Mouse (Mus musculus) spleen, adult 12 weeks (tissue): ENCODE measurements around the gene Plin2.
A peak's percentile ranks its signal among the peaks of the same experiment; 100 is the strongest.

Experiments
- DNase-seq: peaks from one replicate; pipeline ENCODE4 v3.0.0; 2022; ENCODE audit warnings: low spot score

Plin2 gene

DNA sequence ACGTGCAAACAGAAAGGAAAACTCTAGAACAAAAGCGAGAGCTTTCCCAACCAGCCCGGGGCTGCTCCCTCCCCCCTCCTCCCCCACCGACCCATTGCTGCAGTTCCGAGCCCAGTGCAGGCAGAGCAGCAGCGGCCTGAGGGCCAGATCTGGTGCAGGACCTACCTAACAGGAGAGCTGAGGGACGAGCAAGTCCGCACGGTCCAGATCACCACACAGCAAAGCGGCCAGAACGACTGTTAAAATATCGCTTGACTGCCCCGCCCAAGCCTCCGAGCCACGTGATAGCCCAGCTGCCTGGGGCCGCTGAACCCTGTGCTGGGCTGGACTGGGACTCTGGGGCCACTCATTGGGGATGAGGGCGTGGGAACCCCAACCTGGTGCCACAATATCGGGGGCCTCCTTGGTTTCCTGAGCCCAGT, at the start of gene Plin2:
Gene Plin2 (minus strand): TSS at position 281 of the 422 bp plus-strand sequence.
- peak; percentile 43 for DNase-seq

DNA sequence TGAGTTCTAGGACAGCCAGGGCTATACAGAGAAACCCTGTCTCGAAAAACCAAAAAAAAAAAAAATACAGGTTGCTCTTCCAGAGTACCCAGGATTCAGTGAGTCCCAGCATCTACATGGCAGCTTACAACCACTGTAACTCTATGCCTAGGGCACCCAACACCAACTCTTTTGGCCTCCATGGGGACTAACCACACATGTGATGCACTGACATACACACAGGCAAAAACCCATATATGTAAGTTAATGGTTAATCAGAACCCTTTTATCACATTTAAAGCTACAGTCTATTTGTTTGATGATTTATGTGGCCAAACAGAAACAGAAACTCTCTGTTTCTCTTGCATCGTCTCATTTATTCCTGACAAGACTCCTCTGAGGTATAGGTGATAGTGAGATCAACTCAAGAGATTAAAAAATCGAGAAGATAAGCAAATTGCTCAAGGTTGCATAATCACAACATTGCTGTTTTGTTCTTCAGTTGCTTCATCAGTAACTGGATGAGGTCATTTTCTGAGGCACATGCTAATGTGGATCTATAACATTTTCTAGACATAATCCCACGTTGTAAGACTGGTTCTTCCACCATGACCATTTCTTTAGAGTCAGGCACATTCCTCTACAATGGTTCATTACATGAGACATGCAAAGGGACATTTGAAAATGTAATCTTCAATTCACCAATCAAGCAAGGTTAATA, 49.2 kb upstream of the Plin2 start:
- no peak for DNase-seq

DNA sequence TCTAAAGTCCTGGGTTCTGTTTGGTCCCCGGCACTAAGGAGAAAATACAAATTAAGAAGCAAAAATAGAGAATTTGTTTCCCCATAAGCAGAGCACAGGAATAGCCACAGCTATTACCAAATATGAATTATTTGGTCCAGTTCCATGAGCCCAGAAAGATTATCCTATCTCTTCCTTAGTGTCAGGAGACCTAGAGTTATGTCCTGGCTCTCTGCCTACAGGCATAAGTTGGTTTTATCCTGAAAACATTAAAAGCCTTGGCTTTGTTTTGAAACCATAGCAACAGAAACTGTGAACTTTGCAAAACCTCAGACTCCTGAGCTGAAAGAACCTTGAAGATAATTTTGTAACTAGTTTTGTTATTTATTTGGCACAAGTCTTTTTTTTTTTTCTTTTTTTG, 47.3 kb upstream of the Plin2 start:
- DNase-seq, result no peak

DNA sequence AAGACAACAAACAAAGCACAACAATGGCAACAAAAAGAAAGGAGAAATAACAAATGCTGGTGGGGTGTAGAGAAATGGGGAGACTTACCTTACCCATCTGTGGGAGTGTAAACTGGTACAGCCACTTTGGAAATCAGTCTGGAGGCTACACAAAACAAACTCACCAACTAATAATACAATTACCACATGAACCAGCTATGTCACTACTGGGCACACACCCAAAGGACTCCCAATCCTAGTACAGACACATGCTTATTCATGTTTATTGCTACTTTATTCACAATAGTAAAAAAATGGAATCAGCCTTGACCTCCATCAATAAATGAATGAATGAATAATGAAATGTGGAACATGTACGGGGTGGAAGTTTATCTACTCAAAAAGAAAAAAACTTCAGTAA, 45.5 kb upstream of the Plin2 start:
- DNase-seq, result no peak

DNA sequence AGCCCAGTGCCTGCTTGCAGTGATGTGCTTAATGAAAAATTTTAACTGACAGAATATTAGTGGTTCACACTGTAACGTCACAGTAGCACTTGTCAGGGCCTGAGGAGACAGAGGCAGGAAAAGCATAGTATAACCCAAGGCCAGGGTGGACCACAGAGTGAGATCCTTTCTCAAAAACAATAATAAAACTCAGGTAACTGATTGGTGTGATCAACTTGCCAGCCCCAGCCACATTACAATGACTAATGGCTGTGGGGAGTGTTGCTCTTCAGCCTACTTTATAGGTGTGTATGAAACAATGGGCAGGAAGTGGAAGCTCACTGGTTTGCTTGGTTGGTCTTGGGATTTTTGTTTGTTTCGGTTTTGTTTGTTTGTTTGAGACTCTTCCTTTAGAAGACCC, 43.7 kb upstream of the Plin2 start:
- no peak for DNase-seq

DNA sequence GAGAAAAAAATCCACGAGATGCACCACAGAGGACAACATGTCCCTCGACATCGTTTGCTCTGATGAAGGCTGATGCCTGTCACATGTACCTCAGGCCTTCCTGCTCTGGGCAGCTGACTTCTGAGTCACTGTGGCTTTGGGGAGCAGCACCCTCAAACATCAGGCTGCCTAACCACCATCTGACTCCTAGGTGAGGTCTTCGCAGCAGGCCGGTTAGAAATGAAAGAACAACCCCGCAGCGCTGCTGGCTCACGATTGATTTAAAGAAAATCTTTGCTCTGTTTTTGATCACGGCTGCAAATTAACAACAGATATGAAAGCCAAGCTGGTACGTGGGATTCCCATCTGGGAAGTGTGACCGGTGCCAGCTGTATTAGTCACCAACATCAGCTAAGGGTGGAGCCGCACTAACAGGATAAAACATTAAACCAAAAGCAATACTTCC, 42.9 kb upstream of the Plin2 start:
- DNase-seq, result no peak

DNA sequence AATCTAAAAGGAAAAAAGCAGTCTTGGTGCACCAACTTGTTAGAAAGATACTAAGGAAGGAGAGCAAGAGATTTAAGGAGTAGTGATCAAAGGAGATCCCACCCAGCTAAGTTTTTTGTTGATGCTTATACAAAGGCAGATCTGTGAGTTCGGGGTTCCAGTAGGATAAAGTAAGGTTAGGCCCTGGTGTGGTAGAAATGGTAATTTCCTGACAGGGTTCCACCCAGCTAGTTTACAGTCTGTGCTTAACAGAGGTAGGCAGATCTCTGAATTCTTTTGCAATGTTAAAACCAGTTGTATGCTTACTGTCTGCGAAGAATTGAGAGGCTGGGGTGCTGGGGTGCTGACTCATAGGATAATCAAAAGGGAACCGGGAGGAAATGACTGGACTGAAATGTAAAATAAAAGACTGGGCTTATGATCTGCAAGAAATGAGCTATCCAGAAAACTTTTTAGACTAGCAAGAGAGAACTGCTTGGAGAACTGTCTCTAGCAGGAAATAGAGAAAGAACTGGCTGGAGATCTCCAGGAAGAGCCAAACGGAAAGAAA, 40.9 kb upstream of the Plin2 start:
- DNase-seq, result no peak

DNA sequence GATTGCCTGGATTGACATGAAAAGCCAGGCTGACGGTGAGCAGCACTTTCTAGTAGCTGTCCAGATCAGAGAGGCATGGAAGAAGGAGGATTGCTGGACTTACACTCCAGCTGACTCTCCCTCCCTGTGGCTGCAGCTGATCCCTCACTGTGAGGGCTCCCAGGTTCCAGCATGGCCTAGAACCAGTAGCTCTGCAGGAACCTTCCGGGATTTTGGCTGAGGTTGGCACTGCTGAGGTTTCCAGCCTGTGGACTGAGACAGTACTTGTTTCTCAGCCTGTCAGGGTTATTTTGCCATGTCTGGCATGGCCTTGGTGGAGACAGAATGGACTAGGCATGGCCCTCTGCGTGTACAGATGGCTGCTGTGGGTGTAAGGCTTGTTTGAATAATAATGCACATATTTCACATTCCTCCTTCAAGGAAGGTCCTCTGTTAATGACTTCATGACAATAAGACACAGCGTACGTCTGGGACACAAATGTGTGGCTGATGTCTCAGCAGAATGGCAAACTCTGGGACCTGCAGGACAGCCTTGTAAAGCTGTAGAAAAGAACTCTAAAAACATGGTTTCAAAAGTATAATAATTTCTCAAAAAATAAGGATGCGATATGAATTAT, 40.3 kb upstream of the Plin2 start:
- no peak for DNase-seq

DNA sequence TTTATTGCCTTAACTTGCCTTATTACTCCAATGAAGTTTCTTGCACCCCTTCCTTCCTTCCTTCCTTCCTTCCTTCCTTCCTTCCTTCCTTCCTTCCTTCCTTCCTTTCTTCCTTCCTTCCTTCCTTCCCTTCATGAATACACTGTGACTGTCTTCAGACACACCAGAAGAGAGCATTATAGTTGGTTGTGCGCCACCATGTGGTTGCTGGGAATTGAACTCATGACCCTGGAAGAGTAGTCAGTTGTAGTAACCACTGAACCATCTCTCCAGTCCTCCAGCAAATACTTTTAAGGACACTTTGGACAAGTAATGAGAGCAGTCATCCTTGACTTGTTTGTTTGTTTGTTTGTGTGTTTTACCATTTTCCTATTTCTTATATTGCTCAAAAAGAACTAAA, 38.9 kb upstream of the Plin2 start:
- DNase-seq, result no peak

DNA sequence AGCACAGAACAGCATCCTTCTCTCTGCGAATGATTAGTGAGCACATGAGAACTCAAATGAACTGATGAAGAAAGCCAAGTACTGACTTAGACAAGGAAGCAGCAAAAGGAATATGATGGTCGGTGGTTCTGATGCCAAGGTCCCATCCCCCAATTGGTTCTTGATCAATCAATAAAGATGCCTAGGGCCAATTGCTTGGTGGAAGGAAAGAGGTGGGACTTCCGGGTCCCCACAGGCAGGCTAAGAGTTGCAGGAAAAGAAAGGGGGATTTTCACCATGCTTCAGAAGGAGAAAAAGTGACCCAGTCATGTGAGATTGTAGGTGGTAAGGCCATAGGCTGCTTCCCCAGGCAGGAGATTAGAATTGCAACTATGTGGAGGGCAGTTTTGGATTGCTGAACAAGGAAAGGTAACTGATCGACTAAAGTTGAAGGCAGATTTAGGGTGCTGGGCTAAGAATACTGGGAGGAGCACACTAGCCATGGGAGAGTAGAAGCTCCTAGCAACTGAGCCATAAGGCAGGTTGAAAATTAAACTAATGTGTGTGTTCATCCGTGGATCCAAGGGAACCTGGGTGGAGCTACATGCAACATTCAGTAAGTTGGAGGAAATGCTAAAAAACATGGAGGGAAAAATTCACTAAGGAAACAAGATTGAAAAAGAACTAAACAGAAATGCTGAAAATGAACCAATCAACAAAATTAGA, 29.5 kb upstream of the Plin2 start:
- DNase-seq, result no peak

DNA sequence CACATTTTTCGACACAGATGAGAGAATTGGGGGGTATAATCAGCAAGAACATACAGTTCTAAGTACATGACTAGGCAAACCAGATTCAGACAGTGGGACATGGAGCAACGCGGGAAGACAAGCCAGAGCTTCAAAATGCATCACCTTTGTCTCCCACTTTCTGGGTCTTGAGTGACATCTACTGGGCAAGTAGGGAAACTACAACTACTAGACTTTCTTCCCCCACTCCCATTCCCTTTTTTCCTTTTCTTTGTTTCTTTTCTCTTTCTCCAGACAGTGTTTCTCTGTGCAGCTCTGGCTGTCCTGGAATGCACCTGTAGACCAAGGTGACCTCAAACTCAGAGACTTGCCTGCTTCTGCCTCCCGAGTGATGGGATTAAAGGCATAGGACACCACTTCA, 27.0 kb upstream of the Plin2 start:
- DNase-seq, result no peak

DNA sequence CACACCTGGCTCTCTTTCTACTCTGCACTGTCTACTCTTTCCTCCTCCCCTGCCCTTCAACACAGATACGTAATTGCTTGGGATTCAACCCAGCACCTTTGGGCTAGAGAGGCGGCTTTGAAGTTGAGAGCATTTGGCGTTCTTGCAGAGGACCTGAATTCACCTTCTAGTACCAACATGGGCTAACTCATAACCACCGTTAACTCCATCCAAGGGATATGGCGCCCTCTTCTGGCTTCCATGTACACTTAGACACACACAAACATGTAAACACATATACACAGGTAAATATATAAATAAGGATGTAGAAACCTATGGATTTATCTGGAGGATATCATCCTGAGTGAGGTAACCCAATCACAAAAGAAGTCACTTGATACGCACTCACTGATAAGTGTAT, 25.2 kb upstream of the Plin2 start:
- DNase-seq, result no peak

DNA sequence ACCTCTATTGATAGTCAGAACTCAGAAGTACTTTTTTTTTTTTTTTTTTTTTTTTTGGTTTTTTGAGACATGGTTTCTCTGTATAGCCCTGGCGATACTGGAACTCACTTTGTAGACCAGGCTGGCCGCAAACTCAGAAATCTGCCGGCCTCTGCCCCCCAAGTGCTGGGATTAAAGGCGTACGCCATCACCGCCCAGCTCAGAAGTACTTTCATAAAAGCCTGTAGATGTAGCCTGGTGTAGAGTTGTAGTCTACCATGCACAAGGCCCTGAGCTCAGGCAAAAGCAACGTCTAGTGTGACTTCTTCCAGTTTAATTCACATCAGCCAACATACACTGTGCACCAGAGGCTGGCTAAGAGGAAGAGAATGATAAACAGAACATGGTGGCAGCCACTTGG, 23.1 kb upstream of the Plin2 start:
- DNase-seq, result no peak

DNA sequence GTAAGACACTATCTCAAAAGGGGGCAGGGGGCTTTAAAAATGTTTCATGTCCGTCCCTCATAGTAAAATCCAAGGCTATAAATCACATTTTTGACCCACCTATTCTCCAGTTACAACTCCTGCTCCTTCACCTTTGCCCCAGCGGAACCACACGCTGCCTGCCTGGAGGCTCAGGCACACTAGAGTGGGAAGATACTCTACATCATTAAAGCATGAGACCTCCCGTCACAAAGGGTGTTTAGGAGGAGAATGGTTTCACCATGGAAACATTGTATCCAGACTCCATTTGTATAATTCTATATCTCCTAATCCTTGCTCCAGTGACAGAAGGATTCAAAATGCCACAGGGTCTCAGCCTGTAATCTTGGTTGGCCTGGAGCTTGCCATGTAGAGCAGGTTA, 21.4 kb upstream of the Plin2 start:
- DNase-seq, result no peak

DNA sequence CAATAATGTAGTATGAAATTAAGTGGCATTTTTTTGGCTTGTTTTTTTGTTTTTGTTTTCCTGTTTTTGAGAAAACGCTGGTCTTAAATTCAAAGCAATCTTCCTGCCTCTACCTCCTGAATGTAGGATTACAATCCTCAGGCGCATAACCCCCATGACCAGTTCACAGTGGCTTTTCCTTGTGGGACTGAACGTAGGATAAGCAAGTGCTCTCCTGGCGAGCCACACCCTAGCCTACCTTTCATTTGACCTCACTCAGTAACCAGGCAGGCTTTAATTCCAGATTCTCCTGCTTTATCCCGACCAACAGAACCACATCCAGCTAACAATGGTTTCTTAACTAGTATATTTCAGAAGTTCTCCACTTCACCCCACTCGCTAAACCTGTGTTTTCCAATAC, 20.9 kb upstream of the Plin2 start:
- no peak for DNase-seq

DNA sequence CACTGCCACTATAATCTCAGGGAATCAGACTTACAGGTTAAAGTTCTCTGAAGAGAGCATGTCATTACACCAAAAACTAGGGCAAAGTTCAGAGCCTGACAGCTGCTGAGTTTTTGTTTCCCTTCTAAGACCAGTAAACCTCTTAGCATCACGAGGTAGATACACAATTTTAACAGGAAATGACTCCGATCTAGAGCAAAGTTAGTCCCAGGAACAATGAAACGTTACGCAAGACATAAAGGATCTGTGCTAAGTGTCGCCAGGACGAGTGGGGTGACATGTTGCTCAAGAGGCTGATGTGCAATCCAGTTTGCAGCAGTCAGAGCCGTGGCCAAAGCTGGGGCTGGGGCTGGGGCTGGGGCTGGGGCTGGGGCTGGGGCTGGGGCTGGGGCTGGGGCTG, 20.3 kb upstream of the Plin2 start:
- DNase-seq, result no peak

DNA sequence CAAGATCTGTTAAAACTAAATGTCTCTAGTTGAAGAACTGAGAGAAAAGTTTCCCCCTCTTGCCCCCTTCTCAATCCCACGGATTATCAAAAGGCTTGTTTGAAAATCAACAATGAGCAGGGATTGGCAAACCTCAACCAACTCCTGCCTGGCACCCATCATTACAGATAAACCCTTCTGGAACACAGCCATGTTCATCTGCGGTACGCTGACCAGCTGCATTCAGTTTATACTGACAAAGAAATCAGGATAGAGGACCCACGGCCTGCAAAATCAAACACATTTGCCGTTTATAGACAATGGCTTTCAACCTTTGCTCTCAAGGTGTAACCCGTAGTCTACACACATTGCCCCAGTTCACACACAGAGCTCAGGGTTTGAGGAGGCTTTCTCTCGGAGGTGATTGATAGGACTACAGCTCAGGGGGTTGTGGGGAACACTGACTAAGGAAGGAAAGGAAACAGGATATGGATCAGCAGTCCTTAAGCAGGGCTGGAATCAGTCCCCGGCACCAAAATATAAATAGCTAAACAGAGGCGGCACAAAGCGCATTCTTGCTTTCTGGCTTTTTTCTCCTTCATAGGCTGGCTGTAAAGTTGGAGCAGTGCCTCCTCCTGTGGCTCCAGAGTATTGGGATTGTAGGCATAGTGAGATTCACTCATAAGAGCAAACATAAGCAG, 19.3 kb upstream of the Plin2 start:
- DNase-seq, result no peak

DNA sequence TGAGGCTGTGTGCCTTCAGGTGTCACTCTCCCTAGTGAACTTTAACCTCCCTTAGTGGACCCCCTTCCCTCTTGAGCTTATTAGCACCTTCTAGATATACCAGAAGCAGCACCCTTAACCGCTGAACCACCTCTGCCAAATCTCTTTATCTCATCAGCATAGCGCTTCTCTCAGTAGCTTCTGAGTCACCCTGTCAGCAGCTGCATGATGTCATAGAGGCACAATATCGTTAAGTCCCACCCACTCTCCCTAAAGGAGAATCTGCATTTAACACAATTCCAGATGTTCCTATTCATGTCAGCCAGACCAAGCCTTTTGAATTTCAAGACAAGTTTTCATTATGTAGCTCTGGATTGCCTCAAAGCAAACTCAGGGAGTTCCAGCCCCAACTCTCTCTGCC, 16.7 kb upstream of the Plin2 start:
- DNase-seq, result no peak

DNA sequence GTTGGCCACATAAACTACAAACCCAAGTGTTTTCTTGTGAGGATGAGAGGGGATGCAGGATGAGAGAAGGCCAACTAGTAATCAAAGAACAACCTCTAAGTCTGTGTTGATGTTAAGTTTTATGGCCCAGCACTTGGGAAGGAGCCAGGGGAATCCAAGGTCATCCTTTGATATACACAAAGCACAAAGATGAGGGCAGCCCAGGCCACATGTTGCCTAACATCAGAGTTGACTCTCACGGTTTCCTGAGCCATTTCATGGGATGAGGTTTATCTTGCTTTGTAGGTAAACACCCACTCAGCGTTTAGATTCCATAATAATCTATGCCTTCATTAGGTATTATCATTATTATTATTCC, 16.1 kb upstream of the Plin2 start:
- DNase-seq, result no peak

DNA sequence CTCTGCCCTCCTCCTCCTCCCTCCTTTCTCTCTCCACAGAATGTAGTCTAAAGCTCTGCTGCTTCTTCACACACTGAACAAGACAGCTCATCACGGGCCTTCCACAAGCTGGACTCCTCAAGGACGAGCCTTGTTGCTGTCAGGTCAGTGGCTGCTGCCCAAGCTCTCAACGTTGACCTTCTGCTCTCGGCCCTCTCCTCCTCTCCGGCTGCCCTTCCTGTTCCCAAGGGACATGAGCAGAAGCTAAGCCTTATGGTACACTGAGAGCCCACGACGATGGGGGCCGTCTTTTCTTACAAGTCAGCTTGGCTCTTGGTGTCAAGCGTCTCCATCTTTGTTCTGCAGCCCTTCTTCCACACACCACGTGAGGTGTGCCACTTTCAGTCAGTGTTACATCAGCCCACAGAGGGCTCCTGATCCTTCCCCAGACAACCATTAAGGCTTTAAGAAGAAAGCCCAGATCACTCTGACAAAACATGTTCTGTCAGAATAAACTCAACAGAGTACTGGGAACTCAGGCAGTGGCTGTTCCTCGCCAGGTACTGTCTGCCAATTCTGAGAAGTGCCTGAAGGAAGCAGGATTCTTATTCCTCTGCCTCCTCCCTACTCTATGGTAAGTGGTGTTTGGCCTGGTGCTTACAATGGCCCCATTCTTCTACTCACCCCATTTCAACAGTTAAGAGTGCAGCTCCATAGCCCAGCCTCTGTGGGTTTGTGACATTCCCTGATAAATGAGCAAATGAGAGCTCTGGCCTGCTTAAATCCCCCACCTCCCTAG, 15.6 kb upstream of the Plin2 start:
- DNase-seq, result no peak

DNA sequence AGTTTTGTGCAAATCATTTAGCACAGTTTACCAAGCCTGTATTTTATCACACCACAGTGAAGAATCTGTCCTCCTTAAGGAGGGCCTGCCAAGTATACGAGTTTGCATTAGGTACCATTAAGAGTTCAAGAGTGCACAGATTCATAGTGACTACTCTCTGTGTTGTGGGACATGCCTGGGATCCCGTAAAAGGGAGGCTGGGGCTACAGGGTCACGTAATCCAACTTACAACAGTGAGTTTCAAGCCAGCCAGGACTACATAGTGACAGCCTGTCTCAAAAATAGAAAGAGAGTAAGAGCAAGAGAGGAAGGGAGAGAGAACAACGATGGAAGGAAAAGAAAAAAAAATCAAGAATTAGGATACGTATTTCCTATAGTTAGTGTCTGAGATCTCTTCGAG, 14.9 kb upstream of the Plin2 start:
- DNase-seq, result no peak

DNA sequence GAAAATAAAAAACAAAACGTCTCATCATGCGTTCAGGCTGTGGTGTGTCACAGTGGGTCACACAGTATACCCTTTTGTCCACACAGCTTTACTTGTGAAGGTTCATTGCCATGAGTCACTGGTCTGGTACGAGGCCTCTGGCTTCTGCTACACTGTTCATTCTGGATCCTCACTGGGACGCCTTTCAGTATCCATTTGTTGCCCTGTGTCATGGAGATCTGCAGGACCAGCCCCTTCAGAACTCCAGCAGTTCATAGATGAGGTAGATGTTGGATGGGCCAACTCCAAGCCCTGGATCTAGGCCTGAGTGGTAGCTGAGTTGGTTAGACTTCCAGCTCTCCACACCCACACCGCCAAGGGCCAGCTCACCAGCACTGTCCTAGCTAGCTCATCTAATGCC, 13.9 kb upstream of the Plin2 start:
- no peak for DNase-seq
